Mouse (Mus musculus) forebrain, postnatal 0 days (tissue): ENCODE data around the gene Slc43a2. TPM values are rescaled to one million over a fixed set of nuclear protein-coding genes. Genes with fewer than 3 reads are reported as not detected.

ENCODE experiments used
- ATAC-seq: fragments of 200-750 bp; cut with Nextera tagmentation; 2 replicates; pipeline ENCODE4 v1.8.0; 2017; ENCODE audit warnings: mild to moderate bottlenecking, moderate library complexity
- DNase-seq: peaks from one replicate; pipeline ENCODE4 v3.0.0-alpha.2; 2015
- H3K27ac ChIP-seq: fragments of 300-500 bp; sonication (generic); 2 replicates; pipeline ENCODE4 v1.5.1; 2014; ENCODE audit warnings: low read depth, mild to moderate bottlenecking, antibody characterized with exemption, low read length, moderate library complexity, mixed read lengths
- H3K27me3 ChIP-seq: fragments of 300-500 bp; sonication (generic); 2 replicates; pipeline ENCODE4 v1.6.1; 2014; ENCODE audit warnings: mild to moderate bottlenecking, low read length, mixed read lengths; ENCODE audit not compliant: insufficient read depth
- H3K36me3 ChIP-seq: fragments of 300-500 bp; sonication (generic); 2 replicates; pipeline ENCODE4 v1.6.1; 2014; ENCODE audit warnings: mild to moderate bottlenecking, moderate library complexity; ENCODE audit not compliant: insufficient read depth
- H3K4me1 ChIP-seq: fragments of 300-500 bp; sonication (generic); 2 replicates; pipeline ENCODE4 v1.6.1; 2014; ENCODE audit warnings: antibody characterized with exemption; ENCODE audit not compliant: insufficient read depth
- H3K4me2 ChIP-seq: fragments of 300-500 bp; sonication (generic); 2 replicates; pipeline ENCODE4 v1.6.1; 2014; ENCODE audit warnings: low read depth, mild to moderate bottlenecking, moderate library complexity
- H3K4me3 ChIP-seq: fragments of 300-500 bp; sonication (generic); 2 replicates; pipeline ENCODE4 v1.5.1; 2014; ENCODE audit warnings: low read depth, low read length, mixed read lengths
- H3K9ac ChIP-seq: fragments of 300-500 bp; sonication (generic); 2 replicates; pipeline ENCODE4 v1.6.1; 2014; ENCODE audit warnings: mild to moderate bottlenecking
- H3K9me3 ChIP-seq: fragments of 300-500 bp; sonication (generic); 2 replicates; pipeline ENCODE4 v1.6.1; 2016; ENCODE audit warnings: low read length
- CTCF ChIP-seq: sonication (generic); IDR thresholded peaks from 2 replicates; pipeline ENCODE4 v1.5.1; 2016; ENCODE audit warnings: antibody characterized with exemption, control low read depth, low read depth
- WGBS: fragments of 180-500 bp; shearing (Covaris S2); extraction: QIAGEN DNeasy Blood & Tissue Kit; methylation state at CpG from one replicate; pipeline ENCODE4 v1.1.7; 2014; 5-methylcytosine and 5-hydroxymethylcytosine counted together
- polyA plus RNA-seq: library from polyadenylated mRNA; unstranded; fragments of >200 nt; fragmentation: Nextera tagmentation; extraction: Ambion mirVana; gene quantifications from 2 replicates; pipeline ENCODE4 v1.2.1, GENCODE M21; 2015
- total RNA-seq: library from RNA; depleted of rRNA; stranded (reverse); fragments of >200 nt; gene quantifications from 2 replicates; pipeline ENCODE4 v1.2.3, GENCODE M21; 2014

Gene Slc43a2
- total and polyA plus RNA-seq, 2 experiments from 2014 or later, result 14.1 to 24.0 TPM

DNA sequence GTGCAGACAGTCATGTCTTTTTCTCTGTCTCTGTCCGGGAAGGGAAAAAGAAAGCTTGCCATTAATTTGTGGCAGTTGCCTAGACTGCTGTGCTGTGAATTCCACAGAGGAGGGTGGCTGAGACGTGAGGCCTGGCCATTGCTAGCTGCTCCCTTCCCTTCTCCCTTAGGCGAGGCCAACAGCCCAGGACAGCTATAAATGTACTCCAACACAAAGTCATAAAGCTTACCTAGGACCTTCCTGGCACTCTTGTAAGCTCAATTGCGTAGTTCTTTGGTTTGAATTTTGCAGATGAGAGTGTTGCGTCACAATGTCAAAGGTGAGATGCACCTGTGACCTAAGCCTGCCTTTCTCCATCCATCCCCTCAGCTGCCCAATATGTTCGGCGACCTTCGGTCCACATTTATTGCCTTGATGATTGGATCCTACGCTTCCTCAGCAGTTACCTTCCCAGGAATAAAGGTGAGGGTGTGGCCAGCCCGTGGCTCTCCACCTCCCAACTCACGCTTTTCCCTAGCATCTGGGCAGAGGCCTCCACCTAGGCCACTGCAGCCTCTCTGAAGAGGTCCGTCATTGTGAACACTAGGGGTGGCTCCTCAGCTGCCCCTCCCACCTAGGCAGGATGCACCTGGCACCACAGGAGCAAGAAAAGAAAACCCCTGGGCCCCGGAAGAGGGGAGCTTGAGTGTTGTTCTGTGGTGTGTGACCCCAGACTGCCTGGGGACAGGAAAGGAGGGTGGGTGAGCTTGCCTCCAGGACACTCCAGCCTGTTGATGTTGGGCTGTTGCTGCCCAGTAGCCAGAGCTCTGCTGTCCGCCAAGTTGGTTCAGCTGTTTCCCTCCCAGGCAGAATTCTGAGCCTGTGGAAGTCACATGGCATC lies 29.3 kb downstream of the Slc43a2 start:
- no peaks in the 10 kb centered on the region for H3K4me1 ChIP-seq
- H3K27me3 ChIP-seq, result no peaks in the 10 kb centered on the region
- ATAC-seq (no peak), DNase-seq (no peak)
- H3K9ac ChIP-seq, result no peak overlapping the region
- no peak overlapping the region for H3K27ac ChIP-seq
- no peak overlapping the region for H3K4me3 ChIP-seq
- H3K36me3 ChIP-seq, result peaks cover 24% of the 10 kb centered on the region
- no peak overlapping the region for H3K4me2 ChIP-seq
- no peak for TF ChIP-seq CTCF
- 77% methylated on average over 14 of the region's 14 CpGs for WGBS
- no peaks in the 10 kb centered on the region for H3K9me3 ChIP-seq

DNA sequence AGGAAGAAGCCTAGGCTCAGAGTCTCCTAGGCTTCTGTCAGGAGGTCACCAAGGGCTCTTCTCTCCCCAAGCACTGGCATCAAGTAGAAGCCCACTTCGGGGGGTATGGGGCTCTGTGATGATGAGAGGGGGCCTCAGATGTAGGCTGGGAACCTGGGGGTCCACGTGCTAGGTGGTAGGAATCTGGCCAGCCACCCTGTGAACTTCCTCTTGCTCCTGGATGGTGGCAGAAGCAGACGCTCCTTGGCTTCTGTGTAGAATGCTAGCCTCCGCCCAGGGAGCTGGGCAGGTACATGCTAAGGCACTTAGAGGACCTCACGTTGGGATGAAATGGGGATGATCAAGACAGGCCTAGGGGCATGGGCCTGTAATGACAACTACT lies 29.9 kb downstream of the Slc43a2 start:
- WGBS, result 85% methylated on average over 5 of the region's 5 CpGs
- H3K9ac ChIP-seq, result no peak overlapping the region

DNA sequence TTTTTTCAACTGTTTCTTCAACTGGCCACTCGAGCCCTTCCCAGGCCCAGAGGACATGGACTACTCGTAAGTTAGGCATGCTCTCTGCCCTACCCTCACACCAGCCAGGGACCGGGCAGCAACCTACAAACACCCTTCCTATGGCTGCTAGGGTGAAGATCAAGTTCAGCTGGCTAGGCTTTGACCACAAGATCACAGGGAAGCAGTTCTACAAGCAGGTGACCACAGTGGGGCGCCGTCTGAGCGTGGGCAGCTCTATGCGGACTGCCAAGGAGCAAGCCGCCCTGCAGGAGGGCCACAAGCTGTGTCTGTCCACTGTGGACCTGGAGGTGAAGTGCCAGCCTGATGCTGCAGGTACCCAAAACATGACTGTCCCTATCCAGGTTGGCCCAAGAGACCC lies 31.3 kb downstream of the Slc43a2 start:
- DNase-seq (no peak), ATAC-seq (no peak)
- TF ChIP-seq CTCF, result no peak
- H3K9me3 ChIP-seq, result no peaks in the 10 kb centered on the region
- H3K4me3 ChIP-seq, result no peak overlapping the region
- H3K4me2 ChIP-seq, result no peak overlapping the region
- peaks cover 32% of the 10 kb centered on the region for H3K36me3 ChIP-seq
- 88% methylated on average over 8 of the region's 8 CpGs for WGBS
- no peak overlapping the region for H3K9ac ChIP-seq
- H3K27me3 ChIP-seq, result no peaks in the 10 kb centered on the region
- H3K27ac ChIP-seq, result no peak overlapping the region
- H3K4me1 ChIP-seq, result no peaks in the 10 kb centered on the region

More for the DNA sequence above, 29.9 kb downstream of the Slc43a2 start:
- no peak for TF ChIP-seq CTCF
- Histone ChIP-seq H3K4me3 (no peak overlapping the region), H3K4me2 (no peak overlapping the region), H3K4me1 (no peaks in the 10 kb centered on the region), H3K27me3 (no peaks in the 10 kb centered on the region), H3K36me3 (peaks cover 27% of the 10 kb centered on the region), H3K9me3 (no peaks in the 10 kb centered on the region), H3K27ac (no peak overlapping the region)
- DNase-seq, result no peak
- ATAC-seq, result no peak

DNA sequence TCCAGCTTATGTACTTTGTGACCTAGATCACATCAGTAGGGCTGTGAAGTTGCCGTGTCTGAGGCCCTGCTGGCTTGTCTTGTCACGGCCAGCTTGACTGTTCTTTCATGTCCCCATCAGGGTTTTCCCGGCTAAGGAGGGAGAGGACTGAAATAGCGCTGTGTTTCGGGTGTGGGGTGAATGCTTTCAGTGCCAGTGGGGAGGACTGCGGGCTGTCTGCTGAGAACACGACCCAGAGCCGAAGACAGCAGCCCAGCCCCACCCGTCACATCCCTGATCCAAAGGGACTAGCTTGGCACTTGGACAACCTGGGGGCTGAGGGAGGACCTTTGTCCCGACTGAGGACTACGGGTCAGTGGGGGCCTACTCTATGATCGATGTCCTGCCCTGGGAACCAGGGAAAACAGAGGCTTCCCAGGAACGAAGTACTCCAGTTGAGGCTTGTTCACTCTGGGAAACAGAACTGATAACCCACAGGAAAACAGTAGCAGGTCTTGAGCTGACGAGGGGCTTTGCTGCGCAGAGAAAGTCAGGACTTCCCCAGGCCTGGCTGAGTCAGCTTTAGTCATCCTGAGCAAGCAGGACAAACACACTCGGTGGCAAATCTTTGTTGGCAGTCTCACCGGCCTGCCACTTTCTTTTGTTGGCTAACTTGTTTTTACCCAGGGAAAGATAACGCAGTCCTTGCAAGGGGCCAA lies 32.5 kb downstream of the Slc43a2 start:
- DNase-seq (no peak), ATAC-seq (no peak)
- Histone ChIP-seq H3K4me1 (no peaks in the 10 kb centered on the region), H3K27ac (no peak overlapping the region), H3K27me3 (no peaks in the 10 kb centered on the region), H3K36me3 (peaks cover 41% of the 10 kb centered on the region), H3K4me2 (no peak overlapping the region), H3K9ac (no peak overlapping the region), H3K9me3 (no peaks in the 10 kb centered on the region), H3K4me3 (no peak overlapping the region)
- TF ChIP-seq CTCF, result no peak
- 66% methylated on average over 18 of the region's 18 CpGs for WGBS

DNA sequence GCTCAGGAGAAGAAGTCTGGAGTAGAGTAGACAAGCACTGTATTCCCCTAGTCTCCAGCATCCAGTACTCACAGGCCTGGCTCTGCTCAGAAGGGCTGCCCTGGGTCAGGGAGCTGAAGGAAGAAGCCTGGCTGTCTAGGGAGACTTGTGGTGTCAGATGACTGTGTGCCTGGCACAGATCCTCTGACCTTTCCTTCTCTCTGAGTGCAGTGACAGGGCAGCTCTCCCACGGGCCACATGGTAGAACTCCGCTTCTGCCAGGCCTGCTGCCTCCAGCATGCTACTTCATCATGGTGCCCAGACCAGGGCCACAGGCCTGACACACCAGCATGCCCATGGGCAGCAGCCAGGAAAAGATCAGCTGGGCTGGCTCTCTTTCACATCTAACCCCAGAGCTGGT lies 34.4 kb downstream of the Slc43a2 start:
- H3K36me3 ChIP-seq, result peaks cover 54% of the 10 kb centered on the region
- no peak overlapping the region for H3K9ac ChIP-seq
- ATAC-seq (no peak), DNase-seq (no peak)
- H3K27ac ChIP-seq, result no peak overlapping the region
- no peaks in the 10 kb centered on the region for H3K27me3 ChIP-seq
- no peak overlapping the region for H3K4me2 ChIP-seq
- WGBS, result 74% methylated on average over 2 of the region's 2 CpGs
- TF ChIP-seq CTCF, result no peak
- no peaks in the 10 kb centered on the region for H3K9me3 ChIP-seq
- H3K4me1 ChIP-seq, result no peaks in the 10 kb centered on the region
- no peak overlapping the region for H3K4me3 ChIP-seq

DNA sequence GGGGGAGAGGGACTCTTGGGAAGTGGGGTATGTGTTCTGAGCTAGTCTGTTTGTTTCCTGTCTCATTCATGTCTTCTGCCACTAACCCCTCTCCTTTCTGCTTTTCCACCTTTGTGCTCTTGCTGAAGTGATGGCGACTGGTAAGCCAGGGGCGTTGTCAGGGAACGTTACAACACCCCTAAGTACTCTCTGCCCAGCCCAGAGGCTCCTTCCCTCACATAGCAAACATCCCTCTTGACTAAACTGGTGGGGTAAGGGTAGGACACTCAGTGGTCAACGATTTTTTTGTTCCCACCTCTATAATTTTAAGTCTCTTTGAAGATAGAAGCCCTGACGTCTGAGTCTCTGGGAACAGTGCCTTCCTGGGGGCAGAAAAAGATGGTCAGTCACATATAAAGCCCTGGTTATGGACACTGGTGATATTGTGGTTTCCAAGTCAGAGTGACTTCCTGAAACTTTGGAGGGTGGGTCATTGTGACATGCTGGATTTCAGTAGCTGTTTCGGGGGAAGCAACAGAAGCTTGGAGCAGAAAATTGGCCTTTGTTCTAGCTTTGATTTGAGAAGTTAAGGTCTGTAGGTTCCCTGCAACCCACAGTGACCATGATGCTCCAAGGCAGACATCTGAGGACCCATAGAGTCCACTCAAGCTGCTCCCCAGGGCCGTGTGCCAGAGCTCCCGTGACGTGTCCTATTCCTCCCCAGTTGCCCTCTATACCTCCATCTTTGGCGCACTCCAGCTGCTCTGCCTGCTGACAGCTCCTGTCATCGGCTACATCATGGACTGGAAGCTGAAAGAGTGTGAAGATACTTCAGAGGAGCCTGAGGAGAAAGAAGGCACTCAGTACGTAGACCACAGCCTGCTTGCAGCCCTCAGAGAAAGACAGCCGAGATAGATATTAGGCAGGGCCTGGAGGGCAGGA lies 35.0 kb downstream of the Slc43a2 start:
- H3K4me2 ChIP-seq, result no peak overlapping the region
- WGBS, result 84% methylated on average over 13 of the region's 13 CpGs
- H3K27ac ChIP-seq, result no peak overlapping the region
- no peaks in the 10 kb centered on the region for H3K9me3 ChIP-seq
- ATAC-seq, result no peak
- DNase-seq, result no peak
- no peaks in the 10 kb centered on the region for H3K27me3 ChIP-seq
- TF ChIP-seq CTCF, result no peak
- H3K36me3 ChIP-seq, result peaks cover 54% of the 10 kb centered on the region
- no peak overlapping the region for H3K4me3 ChIP-seq
- no peak overlapping the region for H3K9ac ChIP-seq
- no peaks in the 10 kb centered on the region for H3K4me1 ChIP-seq
